Mouse (Mus musculus) heart, postnatal 25 days (tissue): Measurements from ENCODE around the gene Tspan32. TPM values are rescaled to one million over a fixed set of nuclear protein-coding genes. Genes with fewer than 3 reads are reported as not detected.

ENCODE experiments used
- DNase-seq: peaks from one replicate; pipeline ENCODE4 v3.0.0; 2022; ENCODE audit warnings: low spot score
- intact Hi-C: fragments of 180-260 bp; cut with DNase I; formaldehyde crosslinking; loops from one replicate; pipeline ENCODE4 v1.15.1; 2025
- total RNA-seq, 2 experiments: library from RNA; stranded (reverse); gene quantifications; 2 replicates each; pipeline ENCODE4 v1.2.3; 2021

The Tspan32 gene
- total RNA-seq, 2 experiments from 2014 or later = 0.34 to 1.5 TPM

DNA sequence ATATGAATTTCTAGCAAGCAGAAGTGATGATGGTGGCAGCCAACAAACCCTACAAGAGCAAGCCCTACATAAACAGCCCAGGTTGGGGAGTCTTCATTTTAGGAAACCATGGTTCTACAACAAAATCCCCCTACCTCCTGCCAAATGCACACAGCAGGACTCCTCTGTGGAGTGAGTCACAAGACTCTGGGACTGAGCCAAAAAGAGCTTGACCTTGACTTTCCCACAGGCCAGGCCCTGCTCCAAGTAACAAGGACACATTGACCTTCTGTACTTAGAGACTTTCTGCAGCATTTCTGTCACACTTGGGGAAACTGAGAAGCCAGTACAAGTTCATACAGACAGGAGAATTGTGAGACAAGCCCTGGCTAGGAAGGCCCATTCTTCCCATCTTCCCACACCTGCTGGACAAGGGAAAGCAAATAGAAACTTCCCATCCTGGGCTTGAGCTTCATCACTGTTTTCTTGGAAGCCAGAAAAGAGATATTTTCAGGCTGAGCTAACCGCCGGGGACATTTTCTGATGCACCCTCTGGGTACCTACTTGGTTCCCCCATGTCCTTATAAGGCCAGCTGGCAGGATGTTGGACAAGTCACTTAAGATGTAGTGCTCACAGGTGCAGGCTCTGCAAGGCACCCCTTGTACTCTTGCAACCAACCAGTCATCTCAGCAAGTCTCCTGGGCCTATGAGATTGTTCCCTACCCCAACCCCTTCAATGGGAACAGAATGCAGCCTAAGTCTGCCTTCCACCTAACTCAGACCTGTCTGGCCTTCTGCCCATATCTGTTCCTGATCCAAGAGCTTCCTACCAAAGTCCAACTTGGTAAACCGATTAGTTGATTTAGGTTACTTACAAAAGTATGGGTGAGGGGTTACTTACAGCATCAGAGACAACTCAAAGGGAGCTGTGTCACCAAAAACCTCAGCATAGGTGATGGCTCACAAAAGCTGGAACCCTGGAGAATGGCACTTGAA is 45.3 kb downstream of the Tspan32 start:
- intact Hi-C loops = no loop called here
- DNase-seq = no peak

DNA sequence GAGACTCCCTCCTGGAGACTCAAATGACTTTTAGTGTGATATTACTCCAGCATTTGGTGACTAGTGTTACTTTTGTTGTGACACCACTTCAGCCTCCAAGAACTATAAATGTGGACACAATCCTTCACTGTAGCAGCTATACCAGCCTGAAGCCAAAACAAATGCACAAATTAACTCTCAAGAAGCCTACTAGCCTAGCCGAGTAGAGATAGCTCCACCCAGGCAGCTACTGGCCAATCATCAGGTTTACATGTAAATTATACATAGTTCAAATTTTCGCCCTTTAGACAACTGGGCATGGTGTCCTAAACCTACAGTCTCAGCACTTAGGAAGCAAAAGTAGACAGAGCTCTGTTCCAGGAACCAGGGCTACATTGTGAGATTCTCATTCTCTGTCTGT is 46.5 kb downstream of the Tspan32 start:
- intact Hi-C loops = no loop called here

DNA sequence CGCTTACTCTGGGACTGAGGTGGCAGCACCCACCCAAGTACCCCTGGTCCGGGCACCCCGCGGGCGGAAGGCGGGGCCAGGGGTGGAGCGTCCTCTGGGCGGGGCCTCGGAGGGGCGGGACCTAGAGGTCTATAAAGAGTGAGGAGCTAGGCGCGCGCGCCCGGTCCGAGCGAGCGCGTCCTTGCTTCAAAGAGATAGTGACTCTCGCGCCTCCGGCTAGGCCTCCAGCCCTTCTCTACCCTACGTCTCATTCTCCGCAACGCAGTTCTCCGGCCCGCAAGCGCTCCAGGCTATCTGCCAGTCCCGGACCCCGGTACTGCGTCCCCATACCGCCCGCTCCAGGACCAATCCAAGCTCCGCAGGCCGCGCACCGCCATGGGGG is 47.8 kb downstream of the Tspan32 start, which contains the start of gene Cd81:
Gene Cd81, plus strand, starts transcription at position 114 of the 382 bp plus-strand sequence.
- DNase-seq = peak; percentile 84
- intact Hi-C loops = loop anchor here (1.0 kb wide), 1 partner anchor 44 kb away; no protein-coding TSS in a partner anchor

More for the DNA sequence above, 46.5 kb downstream of the Tspan32 start:
- DNase-seq = no peak

DNA sequence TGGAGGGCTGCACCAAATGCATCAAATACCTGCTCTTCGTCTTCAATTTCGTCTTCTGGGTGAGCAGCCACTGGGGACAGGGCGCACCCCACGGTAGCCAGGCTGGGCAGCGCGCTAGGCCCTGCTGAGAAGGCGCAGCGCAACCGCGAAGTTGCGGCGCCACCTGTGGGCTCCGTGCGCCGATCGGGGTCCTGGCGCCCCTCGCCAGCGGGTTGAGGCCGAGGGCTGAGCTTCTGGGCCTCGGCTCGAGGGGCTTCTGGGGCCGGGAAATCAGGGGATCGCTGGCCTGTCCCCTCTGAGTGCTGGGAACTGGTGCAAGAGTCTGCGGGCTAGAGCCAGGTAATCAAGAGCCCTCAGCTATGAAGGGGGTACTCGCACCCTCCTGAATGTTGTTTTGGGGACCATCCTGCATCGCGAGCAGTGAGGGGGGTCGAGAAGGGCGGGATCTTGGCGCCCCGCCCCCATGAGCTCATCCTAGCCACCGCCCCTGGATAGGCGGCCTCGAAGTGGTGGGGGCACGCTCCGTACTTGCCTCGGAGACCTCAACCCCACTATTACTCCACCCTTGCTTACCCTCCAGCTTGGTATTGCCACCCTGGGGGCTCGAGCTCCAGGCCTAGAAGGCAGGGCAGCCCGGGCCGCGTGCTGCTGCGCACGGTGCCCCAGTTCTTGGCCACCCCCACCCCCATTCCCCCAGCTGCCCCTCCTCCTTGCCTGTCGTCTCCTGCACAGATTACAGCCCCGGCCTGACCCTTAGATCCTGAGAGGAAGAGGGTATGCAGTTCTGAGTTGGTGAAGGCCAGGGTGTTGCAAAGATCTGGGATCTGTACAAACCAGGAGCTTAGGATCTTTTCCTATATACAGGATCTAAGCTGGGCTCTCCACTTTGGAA is 48.4 kb downstream of the Tspan32 start:
- peak; percentile 56 for DNase-seq
- intact Hi-C loops = loop anchor here (1.0 kb wide), 1 partner anchor 45 kb away; no protein-coding TSS in a partner anchor

- DNase-seq = no peak
- intact Hi-C loops = loop anchor here (1.0 kb wide), 1 partner anchor 46 kb away; no protein-coding TSS in a partner anchor
These were observed 49.2 kb downstream of the Tspan32 start for GRCm38 (mm10) chr7:143053961-143054611.

- intact Hi-C loops = no loop called here
These were observed 49.7 kb downstream of the Tspan32 start for GRCm38 (mm10) chr7:143054612-143054965.

DNA sequence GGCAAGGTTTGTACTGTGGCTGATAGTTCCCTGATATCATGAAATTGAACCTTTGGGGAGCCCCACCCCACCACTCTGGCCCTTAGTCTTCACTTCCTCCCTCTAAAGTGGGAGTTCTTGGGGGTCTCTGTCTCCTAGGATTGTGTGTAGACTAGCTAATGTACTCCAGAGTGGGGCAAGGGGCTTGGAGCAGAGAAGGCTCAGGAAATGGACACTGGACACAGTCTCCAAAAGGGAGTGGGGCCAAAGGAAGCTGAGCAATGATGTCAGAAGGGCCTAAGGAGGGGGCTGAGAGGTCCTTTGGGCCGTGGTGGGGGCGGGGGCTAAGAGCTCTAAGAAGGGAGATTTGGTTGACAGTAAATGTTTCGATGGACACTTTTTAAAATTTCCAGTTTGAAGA is 50.2 kb downstream of the Tspan32 start:
- DNase-seq = no peak
- intact Hi-C loops = no loop called here

More at GRCm38 (mm10) chr7:143054612-143054965, 49.7 kb downstream of the Tspan32 start:
- no peak for DNase-seq

- no peak for DNase-seq
- intact Hi-C loops = no loop called here
These were observed 50.8 kb downstream of the Tspan32 start for GRCm38 (mm10) chr7:143055499-143056186.

DNA sequence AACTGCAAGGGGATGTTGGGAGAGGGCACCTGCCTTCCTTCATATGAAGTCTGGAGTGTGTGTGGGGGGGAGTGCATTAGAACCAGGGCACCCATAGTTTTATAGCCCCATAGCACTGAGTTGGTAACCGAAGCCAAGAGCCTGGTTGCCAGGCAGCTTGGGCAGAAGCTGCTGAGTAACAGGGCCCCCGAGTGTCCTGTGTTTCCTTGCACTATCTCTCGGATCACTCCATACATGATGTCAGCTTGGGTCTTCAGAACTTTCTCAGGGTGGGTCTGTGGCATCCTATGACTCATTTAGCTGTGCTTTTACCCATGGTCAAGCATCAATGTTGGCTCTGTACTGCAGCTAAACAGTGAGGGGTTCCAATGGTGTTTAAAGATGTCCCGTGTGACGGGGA is 52.2 kb downstream of the Tspan32 start:
- no peak for DNase-seq
- intact Hi-C loops = no loop called here

GRCm38 (mm10) chr7:143057667-143058220 is 52.9 kb downstream of the Tspan32 start:
- intact Hi-C loops = no loop called here
- DNase-seq = no peak

GRCm38 (mm10) chr7:143058221-143058697 is 53.4 kb downstream of the Tspan32 start:
- no peak for DNase-seq
- intact Hi-C loops = no loop called here

GRCm38 (mm10) chr7:143059202-143059870 is 54.5 kb downstream of the Tspan32 start:
- intact Hi-C loops = no loop called here
- no peak for DNase-seq

DNA sequence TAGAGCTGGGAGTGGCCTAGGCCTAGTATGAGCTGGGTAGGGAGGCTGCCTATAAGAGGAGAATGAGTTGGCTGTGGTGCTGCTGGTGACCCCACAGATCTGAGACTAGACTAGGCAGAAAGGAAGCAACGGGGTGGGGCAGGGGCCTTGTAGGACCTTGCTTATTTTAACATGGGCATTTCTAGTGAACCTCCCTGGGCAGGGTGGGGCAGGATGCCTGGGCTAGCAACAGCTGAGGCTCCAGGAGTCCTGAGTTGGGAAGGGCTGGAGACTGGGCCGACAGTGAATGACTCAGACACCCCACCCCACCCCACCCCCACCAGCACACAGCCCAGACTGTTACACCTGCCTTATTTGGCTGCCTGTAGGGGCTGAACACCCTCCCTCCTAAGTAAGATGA is 57.9 kb downstream of the Tspan32 start:
- no peak for DNase-seq
- intact Hi-C loops = no loop called here

DNA sequence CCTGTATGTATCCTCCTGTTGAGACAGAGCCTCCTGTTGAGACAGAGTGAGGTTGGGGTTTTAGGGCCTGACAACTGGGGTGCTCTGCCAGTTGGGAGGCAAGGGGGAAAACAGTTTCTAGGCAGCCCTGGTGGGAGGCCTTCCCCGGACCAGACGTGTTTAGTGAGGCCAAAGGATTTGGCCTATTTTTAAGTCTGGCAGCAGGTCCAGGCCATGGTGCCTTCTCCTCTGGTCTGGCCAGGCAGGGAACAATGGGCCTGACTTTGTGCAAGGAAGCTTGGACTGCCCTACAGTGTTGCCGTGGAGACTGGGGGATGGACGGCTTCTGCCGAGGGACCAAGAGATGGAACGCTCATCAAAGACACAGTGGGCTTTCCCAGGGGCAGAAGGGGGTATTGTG is 59.4 kb downstream of the Tspan32 start:
- DNase-seq = no peak
- intact Hi-C loops = no loop called here

DNA sequence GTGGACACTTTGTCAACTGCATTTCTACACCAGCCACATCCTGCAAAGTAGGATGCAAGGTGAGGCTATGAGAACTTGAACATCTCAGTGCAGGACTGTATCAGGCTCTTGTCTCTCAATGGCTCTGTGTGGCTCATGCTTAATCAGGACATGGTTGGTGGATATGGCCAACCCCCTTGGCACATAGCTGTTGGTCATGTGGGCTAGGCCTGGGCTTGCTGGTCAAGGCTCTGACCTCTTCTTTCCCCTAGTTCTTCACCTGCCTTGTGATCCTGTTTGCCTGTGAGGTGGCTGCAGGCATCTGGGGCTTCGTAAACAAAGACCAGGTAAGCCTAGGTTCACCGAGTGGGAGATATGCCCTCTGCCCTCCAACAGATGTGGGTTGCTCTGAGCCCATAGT is 60.8 kb downstream of the Tspan32 start:
- intact Hi-C loops = no loop called here
- no peak for DNase-seq

DNA sequence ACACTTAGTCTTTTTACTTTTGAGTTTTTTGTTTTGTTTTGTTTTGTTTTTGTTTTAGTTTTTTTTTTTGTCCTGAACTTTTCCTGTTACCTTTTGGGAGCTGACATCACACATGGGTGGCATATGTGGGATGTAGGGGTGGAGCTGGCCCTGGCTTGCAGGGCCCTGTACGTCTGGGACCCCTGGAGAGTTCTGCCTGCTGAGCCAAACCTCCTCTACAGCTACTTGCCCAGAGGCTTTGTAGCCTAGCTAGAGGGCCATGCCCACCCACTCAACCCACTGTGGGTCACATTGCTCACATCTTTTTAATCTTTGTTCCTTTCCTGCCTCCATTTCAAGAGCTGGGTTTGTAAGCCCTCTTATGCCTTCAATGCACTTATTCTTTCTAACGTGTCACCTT is 62.6 kb downstream of the Tspan32 start:
- intact Hi-C loops = no loop called here

GRCm38 (mm10) chr7:143067897-143068296 is 63.1 kb downstream of the Tspan32 start:
- intact Hi-C loops = no loop called here
- DNase-seq = no peak

More for the DNA sequence above, 62.6 kb downstream of the Tspan32 start:
- DNase-seq = no peak

- no peak for DNase-seq
These were observed 63.6 kb downstream of the Tspan32 start for GRCm38 (mm10) chr7:143068316-143068881.

More at GRCm38 (mm10) chr7:143068316-143068881, 63.6 kb downstream of the Tspan32 start:
- intact Hi-C loops = no loop called here
